Mouse (Mus musculus): ENCODE data around the gene Neurl1a.

The Neurl1a gene

GRCm38 (mm10) chr19:47212401-47212800, 33.8 kb downstream of the Neurl1a start:
- no peak for DNase-seq (ENCODE audit: low read depth, low spot score)

- peak; percentile 77 for DNase-seq (ENCODE audit: low read depth, low spot score)
Measured at GRCm38 (mm10) chr19:47213470-47213869, 34.9 kb downstream of the Neurl1a start.

DNA sequence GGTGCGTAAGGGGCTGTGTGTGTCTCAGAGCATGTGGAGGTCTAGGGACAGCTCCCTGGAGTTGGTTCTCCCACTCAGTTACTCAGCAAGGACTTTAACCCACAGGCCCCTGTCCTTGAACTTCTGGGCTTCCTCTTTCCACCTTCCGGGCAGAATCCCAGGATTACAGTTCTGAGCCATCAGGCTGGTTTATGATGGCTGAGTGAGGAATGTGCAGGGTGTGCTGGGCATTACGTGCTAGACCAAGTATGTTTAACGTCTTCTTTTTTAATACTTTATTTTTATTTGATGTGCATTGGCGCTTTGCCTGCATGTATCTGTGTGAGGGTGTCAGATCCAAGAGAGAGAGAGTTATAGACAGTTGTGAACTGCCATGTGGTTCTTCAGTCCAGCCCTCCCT, 38.1 kb downstream of the Neurl1a start:
- no peak for DNase-seq (ENCODE audit: low read depth, low spot score)

DNA sequence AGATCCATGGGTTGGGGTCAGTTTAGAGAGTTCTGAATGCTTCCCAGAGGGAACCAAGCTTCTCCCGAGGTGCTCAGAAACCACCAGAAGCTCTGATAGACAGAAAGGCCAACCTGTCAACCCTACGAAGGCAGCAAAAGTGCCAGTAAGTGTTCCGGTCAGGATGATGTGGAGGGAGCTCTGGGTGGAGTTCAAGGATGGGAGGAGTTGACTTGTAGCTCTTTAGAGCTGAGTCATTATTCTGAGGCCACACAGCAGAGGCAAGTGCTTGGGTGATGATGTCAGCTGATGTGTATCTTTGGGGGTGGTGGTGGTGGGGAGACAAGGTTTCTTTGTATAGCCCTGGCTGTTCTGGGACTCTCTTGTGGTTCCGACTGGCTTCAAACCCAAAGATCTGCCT, 41.0 kb downstream of the Neurl1a start:
- DNase-seq (ENCODE audit: low read depth, low spot score) = peak; percentile 65

DNA sequence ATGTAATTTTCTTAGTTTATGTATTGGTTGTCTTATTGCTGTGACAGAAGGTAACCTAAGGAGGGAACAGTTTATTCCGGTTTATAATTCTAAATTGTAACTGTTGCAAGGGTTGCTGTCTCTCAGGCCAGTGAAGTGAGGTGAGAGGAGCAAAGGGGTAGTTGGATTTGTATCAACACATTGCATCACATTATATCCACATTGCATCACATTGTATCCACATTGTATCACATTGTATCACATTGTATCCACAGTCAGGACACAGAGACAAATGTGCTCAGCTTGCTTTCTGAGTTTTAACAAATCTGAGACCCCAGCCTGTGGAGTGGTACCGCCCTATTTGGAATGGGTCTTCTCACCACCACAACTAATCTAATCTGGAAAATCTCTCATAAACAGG, 41.6 kb downstream of the Neurl1a start:
- DNase-seq (ENCODE audit: low read depth, low spot score) = no peak

- DNase-seq (ENCODE audit: low read depth, low spot score) = no peak
Measured at GRCm38 (mm10) chr19:47221006-47221405, 42.4 kb downstream of the Neurl1a start.

DNA sequence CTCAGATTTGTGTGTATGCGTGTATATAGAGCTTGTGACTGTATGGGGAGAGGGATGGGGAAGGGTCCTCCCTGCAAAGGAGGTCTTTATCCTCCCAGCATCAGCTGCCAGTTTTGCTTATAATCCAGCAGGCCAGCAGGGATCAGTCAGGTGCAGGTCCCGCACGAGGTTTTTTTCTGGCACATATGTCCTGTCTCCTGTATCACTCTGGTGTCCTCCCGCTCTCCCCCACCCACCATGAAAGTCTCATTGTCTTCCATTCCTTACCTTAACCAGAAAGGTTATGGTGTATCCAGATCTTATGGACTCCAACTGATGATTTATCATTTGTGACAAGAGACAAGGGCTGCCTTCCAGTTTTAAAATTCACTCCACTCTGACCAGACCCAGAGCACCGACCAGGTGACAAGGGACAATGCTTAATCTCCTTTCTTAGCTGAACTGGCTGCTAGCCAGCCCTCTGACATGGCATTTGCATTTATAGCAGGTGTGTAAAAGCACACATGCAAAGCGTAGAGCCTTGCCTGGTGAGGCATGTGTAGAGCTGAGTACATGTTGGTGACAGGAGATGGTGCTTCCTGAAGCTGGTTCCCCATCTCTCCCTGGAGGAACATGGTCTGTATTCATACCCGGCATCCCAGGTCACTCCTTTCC, 43.0 kb downstream of the Neurl1a start:
- DNase-seq (ENCODE audit: low read depth, low spot score) = no peak

DNA sequence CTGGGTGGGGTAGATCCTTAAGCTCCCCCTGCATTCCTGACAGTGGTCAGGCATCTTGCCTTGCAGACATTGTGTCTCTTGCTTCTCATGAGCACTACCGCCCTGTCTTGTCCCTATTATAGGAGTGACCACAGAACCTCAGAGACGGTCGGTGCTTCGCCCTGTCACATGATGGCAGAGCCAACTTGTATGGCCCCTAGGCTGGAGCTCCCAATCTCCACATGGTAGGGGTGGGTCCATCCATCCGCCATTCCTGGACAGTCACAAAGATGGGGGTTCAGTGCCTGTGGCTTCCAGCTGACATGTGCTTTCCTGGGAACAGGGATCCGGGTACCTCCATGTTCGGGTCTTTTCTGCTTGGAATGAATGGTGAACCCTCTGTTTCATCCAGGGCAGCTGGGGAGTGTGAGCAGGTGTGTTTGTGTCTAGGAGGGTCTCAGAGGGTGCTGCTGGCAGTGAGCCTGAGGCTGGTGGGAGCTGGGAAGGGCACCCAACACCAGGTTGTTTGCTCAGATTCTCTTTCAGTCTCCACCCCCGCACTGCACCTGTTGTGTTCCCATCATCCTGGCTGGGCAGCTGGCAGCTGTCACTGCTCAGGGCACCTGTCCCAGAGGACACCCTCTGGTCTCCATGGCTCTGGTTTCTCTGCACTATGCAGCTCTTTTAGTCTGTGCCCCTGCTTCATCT, 43.7 kb downstream of the Neurl1a start:
- no peak for DNase-seq (ENCODE audit: low read depth, low spot score)

DNA sequence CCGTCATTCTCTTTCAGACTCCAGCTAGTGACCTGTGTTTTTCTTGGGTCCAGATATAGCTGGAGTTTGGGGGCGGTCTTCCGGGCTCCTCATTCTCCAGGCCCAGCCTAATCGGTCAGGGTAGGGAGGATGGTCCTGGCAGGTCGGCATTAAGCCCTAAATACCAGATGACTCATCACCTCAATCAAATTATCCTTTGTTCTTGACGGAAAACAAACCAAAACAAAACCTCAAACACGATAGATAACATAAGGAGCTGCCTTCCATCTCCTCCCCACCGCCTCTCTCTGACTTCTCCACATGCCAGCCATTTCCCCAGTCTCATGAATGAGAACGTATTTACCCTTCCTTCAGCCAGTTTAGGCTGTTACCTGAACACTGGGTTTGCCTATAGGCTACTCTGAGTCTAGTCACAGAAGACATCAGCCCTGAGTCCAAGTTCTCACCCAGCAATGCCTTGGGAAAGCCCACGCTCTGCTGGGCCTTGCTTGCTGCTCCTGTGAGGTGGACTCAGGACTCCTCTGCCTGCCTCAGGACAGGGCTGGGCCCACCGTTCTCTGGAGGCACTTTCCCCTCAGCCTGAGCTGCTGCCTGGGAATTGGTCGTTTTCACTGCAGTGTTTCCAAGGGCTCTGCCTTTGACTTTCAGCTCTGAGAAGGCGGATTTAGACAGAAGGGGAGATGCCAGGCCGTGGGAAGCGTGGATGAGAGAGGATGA, 44.4 kb downstream of the Neurl1a start:
- no peak for DNase-seq (ENCODE audit: low read depth, low spot score)

DNA sequence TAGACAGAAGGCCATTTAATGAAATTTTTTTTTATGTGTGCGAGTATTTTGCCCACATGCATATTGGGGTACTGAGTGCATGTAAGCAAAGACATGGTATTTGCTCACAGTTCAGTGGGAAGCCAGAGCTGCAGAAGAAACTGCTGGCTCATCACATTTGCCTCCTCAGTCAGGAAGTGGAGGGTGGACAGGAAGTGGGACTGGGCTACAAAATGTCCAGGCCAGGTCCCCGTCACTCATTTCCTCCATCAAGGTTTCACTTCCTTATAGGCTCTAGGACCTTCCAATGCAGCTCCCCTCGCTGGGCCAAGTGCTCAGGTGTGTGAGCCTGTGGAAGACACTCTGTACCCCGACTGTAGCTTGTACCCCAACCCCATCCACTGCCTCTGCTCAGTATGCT, 46.1 kb downstream of the Neurl1a start:
- no peak for DNase-seq (ENCODE audit: low read depth, low spot score)

- no peak for DNase-seq (ENCODE audit: low read depth, low spot score)
Measured at GRCm38 (mm10) chr19:47225791-47226190, 47.2 kb downstream of the Neurl1a start.

GRCm38 (mm10) chr19:47228725-47229252, 50.2 kb downstream of the Neurl1a start:
- peak; percentile 46 for DNase-seq (ENCODE audit: low read depth, low spot score)

DNA sequence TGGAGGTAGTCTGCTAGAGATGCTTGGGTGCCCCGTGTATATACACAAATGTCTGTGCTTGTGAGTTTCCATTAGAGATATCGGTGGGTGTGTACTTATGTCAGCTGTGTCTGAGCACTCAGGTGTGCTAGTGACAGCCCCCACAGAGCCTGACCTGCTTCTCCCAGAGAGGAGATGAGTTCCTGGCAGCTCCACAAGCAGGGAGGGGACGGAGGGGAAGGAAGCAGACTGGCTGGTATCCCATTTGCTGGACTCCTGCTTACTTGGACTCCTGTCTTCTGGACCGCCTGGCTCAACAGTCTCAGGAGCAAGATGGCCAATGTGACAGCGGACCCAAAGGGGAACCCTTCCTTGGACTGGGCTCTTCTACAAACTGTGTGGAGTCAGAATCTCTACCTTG, 50.8 kb downstream of the Neurl1a start:
- DNase-seq (ENCODE audit: low read depth, low spot score) = no peak

GRCm38 (mm10) chr19:47230082-47230481, 51.5 kb downstream of the Neurl1a start:
- no peak for DNase-seq (ENCODE audit: low read depth, low spot score)

GRCm38 (mm10) chr19:47230682-47231081, 52.1 kb downstream of the Neurl1a start:
- DNase-seq (ENCODE audit: low read depth, low spot score) = no peak

DNA sequence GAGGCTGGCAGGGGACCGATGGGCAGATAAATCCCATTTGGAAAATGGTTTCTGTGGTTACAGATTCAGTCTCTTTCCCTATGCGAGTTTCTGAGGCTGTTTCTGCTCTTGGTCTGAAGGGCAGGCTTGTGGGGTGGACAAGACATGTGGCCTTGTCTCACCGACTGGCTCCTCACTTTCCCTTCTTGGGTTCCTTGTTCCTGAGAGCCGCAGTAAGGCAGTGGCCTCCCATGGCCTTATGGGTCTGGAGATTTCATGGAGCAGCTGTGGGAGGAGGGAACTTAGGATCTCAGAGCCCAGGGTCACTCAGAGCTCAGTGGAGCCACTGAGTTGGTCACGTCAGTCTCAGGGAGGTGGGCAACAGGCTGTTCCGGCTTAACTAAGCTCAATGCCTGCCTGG, 52.8 kb downstream of the Neurl1a start:
- no peak for DNase-seq (ENCODE audit: low read depth, low spot score)

- no peak for DNase-seq (ENCODE audit: low read depth, low spot score)
Measured at GRCm38 (mm10) chr19:47232077-47232865, 53.7 kb downstream of the Neurl1a start.

DNA sequence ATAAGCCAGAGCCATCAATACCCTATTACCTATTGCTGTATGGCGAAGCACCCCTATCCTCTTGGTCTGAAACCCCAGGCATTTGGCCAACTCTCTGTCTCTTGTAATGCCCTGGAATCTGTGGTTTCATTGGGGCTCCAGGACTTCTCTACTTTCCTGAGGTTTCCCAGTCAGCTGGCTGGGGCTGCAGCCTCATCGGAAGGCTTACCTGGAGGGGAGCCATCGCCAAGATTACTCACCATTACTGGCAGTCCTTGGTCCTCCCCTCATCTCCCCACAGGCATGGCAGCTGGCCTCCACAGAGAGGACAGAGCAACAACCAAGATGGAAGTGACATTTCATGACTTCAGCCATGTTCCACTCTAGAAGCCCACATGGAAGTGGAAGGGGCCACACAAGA, 54.5 kb downstream of the Neurl1a start:
- no peak for DNase-seq (ENCODE audit: low read depth, low spot score)

DNA sequence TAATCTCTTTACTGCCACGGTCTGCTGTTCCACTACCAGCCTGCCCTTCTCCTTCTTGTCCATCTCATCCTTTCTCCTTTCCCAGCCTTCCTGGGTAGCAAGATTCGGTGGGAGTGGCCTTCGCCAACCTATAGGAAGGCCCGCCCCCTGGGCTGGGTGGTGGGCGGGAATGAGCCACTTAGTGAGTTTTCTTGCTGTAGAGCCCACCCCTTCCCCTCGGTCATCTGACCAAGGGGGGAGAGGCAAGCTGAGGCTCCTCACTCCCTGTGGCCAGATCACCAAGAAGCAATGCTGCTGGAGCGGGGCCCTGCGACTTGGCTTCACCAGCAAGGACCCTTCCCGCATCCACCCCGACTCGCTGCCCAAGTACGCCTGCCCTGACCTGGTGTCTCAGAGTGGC, 61.5 kb downstream of the Neurl1a start:
- DNase-seq (ENCODE audit: low read depth, low spot score) = peak; percentile 94

DNA sequence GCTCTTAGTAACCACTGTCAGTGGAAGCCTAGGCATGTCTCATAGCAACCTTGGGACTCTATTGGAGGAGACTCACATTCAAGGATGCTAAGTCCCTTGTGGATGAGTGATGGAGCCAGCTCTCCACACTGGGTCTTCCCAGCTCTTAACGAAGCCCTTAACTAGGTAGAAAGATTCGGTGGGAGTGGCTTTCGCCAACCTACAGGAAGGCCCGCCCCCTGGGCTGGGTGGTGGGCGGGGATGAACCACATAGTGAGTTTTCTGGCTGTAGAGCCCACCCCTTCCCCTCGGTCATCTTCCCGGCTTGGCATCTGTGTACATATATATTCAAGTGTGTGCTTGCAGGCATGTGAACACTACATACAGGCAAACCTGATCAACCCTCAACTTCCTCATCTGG, 62.3 kb downstream of the Neurl1a start:
- DNase-seq (ENCODE audit: low read depth, low spot score) = peak; percentile 84

- no peak for DNase-seq (ENCODE audit: low read depth, low spot score)
Measured at GRCm38 (mm10) chr19:47242227-47242626, 63.6 kb downstream of the Neurl1a start.

GRCm38 (mm10) chr19:47245512-47245911, 66.9 kb downstream of the Neurl1a start:
- DNase-seq (ENCODE audit: low read depth, low spot score) = no peak

Measured in R1 (cell line).